Mouse (Mus musculus): ENCODE results near the gene Zfp207. TPM values are rescaled to one million over a fixed set of nuclear protein-coding genes. Genes with fewer than 3 reads are reported as not detected.

Zfp207 gene
- polyA plus RNA-seq, 1 experiment: 92.9 TPM

DNA sequence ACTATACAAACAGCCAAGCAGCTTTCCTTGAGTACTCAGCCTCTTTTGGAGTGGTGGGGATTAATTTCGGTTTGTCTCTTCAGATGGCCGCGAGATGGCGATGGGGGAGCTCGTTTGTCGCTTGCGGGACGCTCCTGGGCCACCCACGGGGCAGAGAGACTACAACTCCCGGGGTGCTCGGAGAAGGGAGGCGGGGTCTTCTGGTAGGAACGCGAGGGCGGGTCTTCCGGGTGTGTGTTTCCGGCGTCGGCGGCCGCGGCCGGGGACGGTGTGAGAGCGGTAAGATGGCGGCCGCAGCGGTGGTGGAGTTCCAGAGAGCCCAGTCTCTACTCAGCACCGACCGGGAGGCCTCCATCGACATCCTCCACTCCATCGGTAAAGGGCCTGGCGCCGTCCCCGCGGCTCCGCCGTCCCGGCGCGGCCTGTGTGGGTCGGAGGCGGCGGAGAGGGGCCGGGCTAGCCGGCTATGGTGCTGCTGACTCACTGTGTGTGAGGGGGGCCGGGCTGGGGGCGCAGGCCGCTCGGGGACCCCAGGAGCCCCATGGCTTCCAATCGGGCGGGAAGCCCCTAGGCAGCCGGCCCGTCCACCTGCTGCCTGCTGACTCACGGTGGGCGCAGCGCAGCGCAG, 45.4 kb downstream of the Zfp207 start, which contains the start of gene Psmd11:
Psmd11 (plus strand) TSS at position 235 of the 628 bp plus-strand sequence.
- H3ac ChIP-seq (ENCODE audit: control insufficient read depth, insufficient read length, low read depth): peak within 1 kb of the TSS; percentile 85
- peak within 1 kb of the TSS; percentile 98 for H3K4me3 ChIP-seq (ENCODE audit: insufficient read depth, poor library complexity, severe bottlenecking)
- H3K79me3 ChIP-seq (ENCODE audit: low read depth): peaks cover 44% of the 10 kb centered on the region
- H3K79me2 ChIP-seq (ENCODE audit: control insufficient read depth, insufficient read depth): peaks cover 51% of the 10 kb centered on the region
- peaks cover 16% of the 10 kb centered on the region for H3K36me3 ChIP-seq (ENCODE audit: control insufficient read depth, insufficient read depth)
- TF ChIP-seq CEBPB (IDR thresholded peaks at IDR 0.05; ENCODE audit: low read depth) (no peak), CTCF (IDR thresholded peaks at IDR 0.05; ENCODE audit: control insufficient read depth, insufficient read depth, insufficient read length) (peak; percentile 63), MAX (IDR thresholded peaks at IDR 0.05) (peak; percentile 38), MYOD1 (IDR thresholded peaks at IDR 0.05; ENCODE audit: control insufficient read depth, insufficient read length, low read depth) (no peak)
- H3K27me3 ChIP-seq (ENCODE audit: control insufficient read depth, insufficient read depth, insufficient read length): no peaks in the 10 kb centered on the region

DNA sequence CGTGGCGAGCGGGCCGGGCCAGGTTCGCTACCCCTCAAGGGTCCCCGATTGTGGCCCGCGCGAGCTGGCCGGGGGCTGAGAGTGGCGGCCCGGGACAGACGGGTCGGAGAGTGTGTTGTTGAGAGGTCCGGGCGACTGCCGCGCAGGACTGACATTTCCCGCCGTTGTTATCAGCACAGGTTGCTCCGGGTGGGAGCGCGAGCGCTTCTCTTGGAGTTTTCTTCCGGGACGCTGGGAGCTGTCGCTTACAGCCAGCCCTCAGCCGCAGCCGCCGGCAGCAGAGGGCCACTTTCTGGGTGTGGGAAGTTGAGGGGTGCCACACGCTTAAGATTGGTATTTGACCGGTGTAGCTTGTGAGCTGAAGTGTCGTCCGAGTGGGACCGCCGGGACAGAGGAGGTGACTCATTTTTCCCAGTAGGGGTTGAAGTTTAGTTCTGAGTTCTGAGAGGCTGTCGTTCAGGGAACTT, 46.0 kb downstream of the Zfp207 start:
- no peak for TF ChIP-seq FOSL1 (IDR thresholded peaks at IDR 0.05; ENCODE audit: insufficient read depth, low read length, poor library complexity, severe bottlenecking)
- no peak for TF ChIP-seq CTCF (IDR thresholded peaks at IDR 0.05; ENCODE audit: control insufficient read depth, insufficient read depth, insufficient read length)
- TF ChIP-seq MAX (IDR thresholded peaks at IDR 0.05): no peak
- TF ChIP-seq MYOD1 (IDR thresholded peaks at IDR 0.05; ENCODE audit: control insufficient read depth, insufficient read length, low read depth): no peak
- TF ChIP-seq USF1 (IDR thresholded peaks at IDR 0.05; ENCODE audit: low read depth): no peak
- TF ChIP-seq MYOG (IDR thresholded peaks at IDR 0.05; ENCODE audit: control insufficient read depth, extremely low read depth, insufficient read length): no peak
- no peak for TF ChIP-seq CEBPB (IDR thresholded peaks at IDR 0.05; ENCODE audit: low read depth)
- H3K36me3 ChIP-seq (ENCODE audit: control insufficient read depth, insufficient read depth): peaks cover 21% of the 10 kb centered on the region
- peak overlapping the region; percentile 85 for H3ac ChIP-seq (ENCODE audit: control insufficient read depth, insufficient read length, low read depth)
- H3K79me3 ChIP-seq (ENCODE audit: low read depth): peaks cover 46% of the 10 kb centered on the region
- no peaks in the 10 kb centered on the region for H3K27me3 ChIP-seq (ENCODE audit: control insufficient read depth, insufficient read depth, insufficient read length)
- peak overlapping the region; percentile 98 for H3K4me3 ChIP-seq (ENCODE audit: insufficient read depth, poor library complexity, severe bottlenecking)
- peaks cover 57% of the 10 kb centered on the region for H3K79me2 ChIP-seq (ENCODE audit: control insufficient read depth, insufficient read depth)

DNA sequence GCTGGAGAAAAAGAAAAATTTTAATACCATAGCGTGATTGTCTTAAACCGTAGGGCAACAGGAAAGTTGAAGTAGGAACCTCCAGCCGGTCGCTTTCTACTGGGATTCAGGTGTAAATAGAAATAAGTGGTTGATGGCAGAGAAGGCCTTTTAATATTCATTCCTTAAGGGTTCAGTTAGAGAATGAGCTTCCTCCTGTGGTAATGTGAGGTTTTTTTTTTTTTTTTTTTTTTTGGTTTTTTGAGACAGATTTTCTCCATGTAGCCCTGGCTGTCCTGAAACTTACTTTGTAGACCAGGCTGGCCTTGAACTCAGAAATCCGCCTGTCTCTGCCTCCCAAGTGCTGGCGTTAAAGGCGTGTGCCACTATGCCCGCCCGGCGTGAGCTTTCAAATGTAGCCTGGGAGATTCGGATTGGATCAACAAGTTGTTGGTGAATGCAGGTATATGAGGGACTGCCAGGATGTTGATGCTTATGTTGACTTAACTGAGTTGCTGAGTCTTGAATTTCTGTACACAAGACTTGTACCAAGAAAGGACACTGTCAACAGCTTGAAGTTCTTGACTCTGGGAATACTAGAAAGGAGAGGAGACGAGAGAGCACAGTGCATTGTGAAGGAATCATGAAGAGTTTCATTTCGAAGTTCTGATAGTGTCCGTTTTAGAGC, 46.6 kb downstream of the Zfp207 start:
- no peak for TF ChIP-seq FOSL1 (IDR thresholded peaks at IDR 0.05; ENCODE audit: insufficient read depth, low read length, poor library complexity, severe bottlenecking)
- TF ChIP-seq CEBPB (IDR thresholded peaks at IDR 0.05; ENCODE audit: low read depth): no peak
- no peak for TF ChIP-seq CTCF (IDR thresholded peaks at IDR 0.05; ENCODE audit: control insufficient read depth, insufficient read depth, insufficient read length)
- TF ChIP-seq USF1 (IDR thresholded peaks at IDR 0.05; ENCODE audit: low read depth): no peak
- no peak for TF ChIP-seq MYOG (IDR thresholded peaks at IDR 0.05; ENCODE audit: control insufficient read depth, extremely low read depth, insufficient read length)
- TF ChIP-seq MAX (IDR thresholded peaks at IDR 0.05): no peak
- no peak for TF ChIP-seq MYOD1 (IDR thresholded peaks at IDR 0.05; ENCODE audit: control insufficient read depth, insufficient read length, low read depth)

DNA sequence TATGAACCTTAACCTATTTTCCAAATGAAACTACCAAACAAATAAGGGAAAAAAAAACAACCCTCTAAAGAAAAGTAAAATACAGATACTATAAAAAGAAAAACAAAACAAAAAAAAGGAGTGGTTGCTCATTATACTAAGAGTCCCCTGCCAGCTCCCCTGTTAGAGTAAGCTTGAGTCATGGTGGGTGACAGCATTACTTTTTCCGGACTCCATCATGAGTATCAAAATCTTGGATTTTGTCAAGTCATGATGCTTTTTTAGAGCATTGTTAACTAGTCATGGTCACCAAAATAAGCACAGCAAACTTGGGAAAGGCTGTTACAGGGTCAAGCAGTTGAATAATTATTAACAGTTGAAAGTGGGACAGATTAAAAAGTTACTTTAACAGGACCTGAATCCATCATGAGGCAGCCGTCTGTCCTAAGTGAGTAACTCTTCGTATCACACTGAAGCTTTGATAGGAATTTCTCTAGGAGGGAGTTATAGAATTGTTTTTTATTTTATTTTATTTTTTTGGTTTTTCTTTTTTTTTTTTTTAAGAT, 47.4 kb downstream of the Zfp207 start:
- Histone ChIP-seq H3K27me3 (ENCODE audit: control insufficient read depth, insufficient read depth, insufficient read length) (no peaks in the 10 kb centered on the region), H3K79me3 (ENCODE audit: low read depth) (peaks cover 57% of the 10 kb centered on the region), H3ac (ENCODE audit: control insufficient read depth, insufficient read length, low read depth) (no peak overlapping the region), H3K4me3 (ENCODE audit: insufficient read depth, poor library complexity, severe bottlenecking) (no peak overlapping the region), H3K79me2 (ENCODE audit: control insufficient read depth, insufficient read depth) (peaks cover 71% of the 10 kb centered on the region), H3K36me3 (ENCODE audit: control insufficient read depth, insufficient read depth) (peaks cover 34% of the 10 kb centered on the region)
- TF ChIP-seq FOSL1 (IDR thresholded peaks at IDR 0.05; ENCODE audit: insufficient read depth, low read length, poor library complexity, severe bottlenecking) (no peak), MAX (IDR thresholded peaks at IDR 0.05) (no peak), CTCF (IDR thresholded peaks at IDR 0.05; ENCODE audit: control insufficient read depth, insufficient read depth, insufficient read length) (no peak), MYOD1 (IDR thresholded peaks at IDR 0.05; ENCODE audit: control insufficient read depth, insufficient read length, low read depth) (no peak), MYOG (IDR thresholded peaks at IDR 0.05; ENCODE audit: control insufficient read depth, extremely low read depth, insufficient read length) (no peak), USF1 (IDR thresholded peaks at IDR 0.05; ENCODE audit: low read depth) (no peak), CEBPB (IDR thresholded peaks at IDR 0.05; ENCODE audit: low read depth) (no peak)

More for the DNA sequence above, 46.6 kb downstream of the Zfp207 start:
- H3K4me3 ChIP-seq (ENCODE audit: insufficient read depth, poor library complexity, severe bottlenecking): peak overlapping the region; percentile 98
- H3K27me3 ChIP-seq (ENCODE audit: control insufficient read depth, insufficient read depth, insufficient read length): no peaks in the 10 kb centered on the region
- peaks cover 50% of the 10 kb centered on the region for H3K79me3 ChIP-seq (ENCODE audit: low read depth)
- H3K79me2 ChIP-seq (ENCODE audit: control insufficient read depth, insufficient read depth): peaks cover 63% of the 10 kb centered on the region
- peak overlapping the region; percentile 85 for H3ac ChIP-seq (ENCODE audit: control insufficient read depth, insufficient read length, low read depth)
- H3K36me3 ChIP-seq (ENCODE audit: control insufficient read depth, insufficient read depth): peaks cover 27% of the 10 kb centered on the region

DNA sequence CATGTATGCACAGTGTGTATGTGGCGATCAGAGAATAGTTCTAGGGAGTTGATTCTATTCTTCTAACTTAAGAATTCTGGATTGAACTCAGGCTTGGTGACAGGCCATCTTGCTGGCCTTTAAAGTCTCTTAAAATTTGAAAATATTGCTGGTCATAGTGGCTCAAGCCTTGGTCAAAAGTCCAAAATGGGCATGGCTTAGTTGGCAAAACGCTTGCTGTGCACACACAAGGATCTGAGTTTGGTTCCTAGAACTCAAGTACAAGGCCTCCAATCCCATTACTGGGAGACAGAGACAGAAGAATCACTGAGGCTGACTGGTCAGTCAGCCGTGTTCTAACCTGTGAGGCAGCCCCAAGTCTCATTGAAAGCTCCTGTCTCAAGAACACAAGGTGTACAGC, 63.8 kb downstream of the Zfp207 start:
- Histone ChIP-seq H3K79me3 (ENCODE audit: low read depth) (peaks cover 47% of the 10 kb centered on the region), H3K27me3 (ENCODE audit: control insufficient read depth, insufficient read depth, insufficient read length) (no peaks in the 10 kb centered on the region), H3K4me3 (ENCODE audit: insufficient read depth, poor library complexity, severe bottlenecking) (no peak overlapping the region), H3ac (ENCODE audit: control insufficient read depth, insufficient read length, low read depth) (no peak overlapping the region), H3K36me3 (ENCODE audit: control insufficient read depth, insufficient read depth) (peaks cover 100% of the 10 kb centered on the region), H3K79me2 (ENCODE audit: control insufficient read depth, insufficient read depth) (peaks cover 86% of the 10 kb centered on the region)
- TF ChIP-seq MAX (IDR thresholded peaks at IDR 0.05): no peak
- no peak for TF ChIP-seq MYOG (IDR thresholded peaks at IDR 0.05; ENCODE audit: control insufficient read depth, extremely low read depth, insufficient read length)
- TF ChIP-seq CTCF (IDR thresholded peaks at IDR 0.05; ENCODE audit: control insufficient read depth, insufficient read depth, insufficient read length): no peak
- no peak for TF ChIP-seq MYOD1 (IDR thresholded peaks at IDR 0.05; ENCODE audit: control insufficient read depth, insufficient read length, low read depth)
- no peak for TF ChIP-seq FOSL1 (IDR thresholded peaks at IDR 0.05; ENCODE audit: insufficient read depth, low read length, poor library complexity, severe bottlenecking)
- TF ChIP-seq USF1 (IDR thresholded peaks at IDR 0.05; ENCODE audit: low read depth): no peak
- no peak for TF ChIP-seq CEBPB (IDR thresholded peaks at IDR 0.05; ENCODE audit: low read depth)
